Mouse (Mus musculus) urinary bladder, postnatal 25 days (tissue): ENCODE measurements around the gene Ano10.

ENCODE experiments used
- DNase-seq: peaks from one replicate; pipeline ENCODE4 v3.0.0; 2022; ENCODE audit warnings: low spot score

Ano10 gene

DNA sequence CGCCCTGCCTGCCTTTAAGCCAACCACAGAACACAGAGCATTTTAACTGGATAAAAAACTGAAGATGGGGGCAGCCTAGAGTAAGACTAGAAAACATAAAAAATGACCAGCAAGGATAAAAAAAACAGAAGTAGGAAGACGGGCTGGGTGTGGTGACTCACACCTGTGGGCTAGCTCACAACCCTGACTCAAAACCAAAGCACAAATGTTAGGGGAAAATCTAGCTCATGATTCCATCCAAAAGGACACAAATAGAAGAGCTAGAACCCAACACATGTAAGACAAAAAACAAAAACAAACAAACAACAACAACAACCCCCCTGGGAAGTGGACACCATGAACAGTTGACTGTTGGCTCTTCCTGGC, 49.4 kb downstream of the Ano10 start:
- DNase-seq, result no peak

DNA sequence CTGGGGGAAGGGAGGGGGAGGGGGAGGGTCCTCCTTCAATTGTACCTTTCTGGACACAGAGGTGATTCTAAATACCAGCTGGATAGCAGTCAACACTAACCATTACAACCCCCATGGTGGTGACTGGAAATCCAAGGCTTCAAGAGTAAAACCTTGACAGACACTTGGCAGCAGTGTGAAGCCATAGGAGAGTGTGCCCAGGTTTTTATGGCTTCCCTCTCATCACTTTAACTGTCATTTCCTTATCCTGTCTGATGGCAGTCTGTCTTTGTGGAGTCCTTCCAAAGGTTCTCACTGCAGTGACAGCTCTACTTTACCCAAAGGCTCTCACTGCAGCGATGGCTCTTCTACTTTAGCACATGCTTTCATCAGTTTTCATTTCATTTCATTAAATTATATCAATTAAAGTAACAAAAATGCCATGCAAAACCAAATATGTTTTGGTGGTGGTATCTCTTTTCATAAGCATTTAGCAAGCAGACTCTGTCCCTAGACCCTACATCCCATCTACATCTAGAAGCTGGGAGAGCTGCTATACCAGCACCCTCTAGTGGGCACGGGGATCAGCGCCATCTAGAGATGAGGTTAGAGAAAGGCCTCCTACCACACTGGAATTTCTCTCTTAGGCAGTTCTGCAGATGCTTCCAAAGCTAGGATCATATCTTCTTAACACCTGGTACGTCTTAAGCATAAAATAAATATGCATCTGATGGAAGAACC, 50.0 kb downstream of the Ano10 start:
- peak; percentile 49 for DNase-seq

DNA sequence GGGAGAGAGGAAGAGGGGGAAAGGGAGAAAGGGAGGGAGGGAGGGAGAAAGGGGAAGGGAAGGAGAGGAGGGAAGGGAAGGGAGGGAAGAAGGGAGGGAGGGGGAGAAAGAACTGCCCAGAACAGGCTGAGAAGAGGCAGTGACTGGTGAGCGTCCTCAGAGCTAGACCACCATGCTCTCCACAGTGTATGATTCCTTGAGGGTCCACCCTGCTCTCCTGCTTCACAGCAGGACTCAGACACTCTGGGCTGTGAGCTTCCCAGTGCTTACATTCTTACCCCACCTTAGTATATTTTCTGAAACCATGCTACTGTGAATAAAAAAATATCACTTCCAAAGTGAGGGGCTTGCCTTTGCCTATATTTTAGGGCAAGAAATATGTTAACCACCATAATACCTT, 50.9 kb downstream of the Ano10 start:
- DNase-seq, result no peak

- DNase-seq, result no peak
These were observed 51.4 kb downstream of the Ano10 start for GRCm38 (mm10) chr9:122242856-122243255.

- no peak for DNase-seq
These were observed 52.3 kb downstream of the Ano10 start for GRCm38 (mm10) chr9:122241812-122242400.

GRCm38 (mm10) chr9:122240629-122241199, 53.5 kb downstream of the Ano10 start:
- no peak for DNase-seq

DNA sequence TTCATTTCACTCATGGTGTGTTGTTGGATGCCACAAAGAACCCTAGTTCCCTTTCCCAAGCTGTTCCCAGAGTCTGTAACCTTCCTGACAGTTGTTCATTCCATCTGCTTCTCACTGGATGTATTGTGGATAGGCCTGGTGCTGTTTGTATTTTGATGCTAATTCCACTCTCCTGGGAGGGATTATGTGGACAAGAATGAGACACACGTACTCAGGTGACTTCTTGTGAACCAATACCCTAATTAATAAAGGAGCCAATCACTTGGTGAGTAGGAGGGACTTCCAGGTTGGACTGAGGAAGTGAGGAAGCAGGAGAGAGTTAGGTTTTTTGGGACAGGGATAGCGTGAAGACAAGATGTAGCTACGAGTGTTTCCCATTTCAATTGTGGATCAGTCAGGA, 59.5 kb downstream of the Ano10 start:
- DNase-seq, result no peak

DNA sequence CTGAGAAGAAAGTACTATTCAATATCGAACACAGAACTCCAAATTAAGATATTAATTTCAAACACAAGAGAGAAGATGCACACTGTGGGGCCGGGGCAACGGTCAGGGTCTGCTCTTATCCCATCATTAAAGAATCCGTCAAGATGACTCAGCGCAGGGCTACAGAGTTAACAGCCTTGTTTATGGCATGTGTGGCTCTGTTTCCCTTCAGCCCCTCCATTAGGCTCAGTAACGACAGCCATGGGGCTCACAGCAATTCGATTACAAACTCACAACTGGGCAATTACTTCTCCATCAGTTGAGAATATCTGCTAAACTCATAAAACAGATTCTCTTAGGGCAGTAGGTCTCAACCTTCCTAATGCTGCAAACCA, 60.3 kb downstream of the Ano10 start:
- DNase-seq, result no peak

GRCm38 (mm10) chr9:122233316-122233971, 60.8 kb downstream of the Ano10 start:
- DNase-seq, result no peak

GRCm38 (mm10) chr9:122232912-122233311, 61.3 kb downstream of the Ano10 start:
- DNase-seq, result no peak

- no peak for DNase-seq
These were observed 63.5 kb downstream of the Ano10 start for GRCm38 (mm10) chr9:122230701-122231100.

DNA sequence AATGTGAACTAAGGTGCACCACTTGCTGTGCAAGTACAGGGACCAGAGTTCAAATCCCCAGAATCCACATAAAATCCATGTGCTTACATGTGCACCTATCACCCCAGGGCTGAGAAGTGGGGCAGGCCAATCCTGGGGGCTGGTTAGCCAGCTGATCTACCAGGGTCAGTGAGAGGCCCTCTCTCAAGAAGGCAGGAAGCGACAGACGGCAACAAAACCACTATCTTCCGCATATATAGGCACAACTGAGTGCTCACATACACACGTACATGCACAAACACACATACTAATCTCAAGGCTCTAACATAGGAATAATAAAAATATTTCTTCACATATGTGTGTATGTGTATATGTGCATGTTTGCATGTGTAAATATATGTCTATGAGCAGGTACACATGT, 67.8 kb downstream of the Ano10 start:
- no peak for DNase-seq

GRCm38 (mm10) chr9:122225309-122225708, 68.9 kb downstream of the Ano10 start:
- DNase-seq, result no peak

GRCm38 (mm10) chr9:122223005-122223404, 71.2 kb downstream of the Ano10 start:
- no peak for DNase-seq

DNA sequence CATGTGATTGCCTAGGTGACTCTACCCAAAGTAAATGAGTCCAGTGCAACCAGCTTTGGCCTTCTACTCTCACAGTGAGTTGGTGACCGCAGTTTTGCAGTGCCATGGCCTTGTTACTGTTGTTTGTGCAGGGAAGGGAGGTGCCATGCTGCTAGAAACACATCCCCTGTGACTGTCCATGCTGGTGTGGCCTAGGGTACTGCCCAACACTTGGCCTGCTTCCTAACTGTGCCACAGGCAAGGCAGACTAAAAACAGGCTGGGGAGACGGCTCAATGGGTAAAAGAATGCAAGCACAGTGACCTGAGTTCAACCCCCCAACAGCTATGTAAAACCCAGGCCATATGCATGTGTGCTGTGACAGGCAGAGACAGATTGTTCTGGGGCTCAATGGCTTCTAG, 74.3 kb downstream of the Ano10 start:
- no peak for DNase-seq

DNA sequence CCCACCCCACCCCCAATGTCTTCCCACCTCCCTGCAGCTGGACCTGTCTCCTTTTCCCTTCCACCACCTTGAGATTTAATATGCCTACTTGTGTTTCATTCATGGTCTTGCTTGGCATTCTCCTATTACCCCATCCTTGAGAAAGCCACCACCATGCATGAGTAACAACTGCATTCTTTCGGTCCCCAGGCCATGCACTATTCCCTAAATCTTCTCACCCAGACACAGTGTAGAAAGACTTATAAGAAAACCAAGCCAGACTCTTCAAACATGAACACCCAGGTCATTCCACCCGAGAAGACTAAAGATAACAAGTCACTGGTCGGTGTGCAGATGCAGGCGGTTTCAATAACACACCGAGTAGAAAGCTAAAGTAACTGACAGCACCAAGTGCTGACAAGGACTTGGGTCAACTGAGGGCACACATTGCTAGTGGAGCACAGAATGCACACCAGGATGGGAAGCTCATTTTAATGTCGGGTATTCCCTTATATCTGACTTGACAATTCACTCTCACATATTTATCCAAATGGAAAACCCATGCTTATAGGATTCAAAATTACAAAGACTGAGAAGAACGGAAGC, 77.2 kb downstream of the Ano10 start:
- no peak for DNase-seq

GRCm38 (mm10) chr9:122215118-122215517, 79.1 kb downstream of the Ano10 start:
- no peak for DNase-seq

GRCm38 (mm10) chr9:122208311-122208710, 85.9 kb downstream of the Ano10 start:
- no peak for DNase-seq

DNA sequence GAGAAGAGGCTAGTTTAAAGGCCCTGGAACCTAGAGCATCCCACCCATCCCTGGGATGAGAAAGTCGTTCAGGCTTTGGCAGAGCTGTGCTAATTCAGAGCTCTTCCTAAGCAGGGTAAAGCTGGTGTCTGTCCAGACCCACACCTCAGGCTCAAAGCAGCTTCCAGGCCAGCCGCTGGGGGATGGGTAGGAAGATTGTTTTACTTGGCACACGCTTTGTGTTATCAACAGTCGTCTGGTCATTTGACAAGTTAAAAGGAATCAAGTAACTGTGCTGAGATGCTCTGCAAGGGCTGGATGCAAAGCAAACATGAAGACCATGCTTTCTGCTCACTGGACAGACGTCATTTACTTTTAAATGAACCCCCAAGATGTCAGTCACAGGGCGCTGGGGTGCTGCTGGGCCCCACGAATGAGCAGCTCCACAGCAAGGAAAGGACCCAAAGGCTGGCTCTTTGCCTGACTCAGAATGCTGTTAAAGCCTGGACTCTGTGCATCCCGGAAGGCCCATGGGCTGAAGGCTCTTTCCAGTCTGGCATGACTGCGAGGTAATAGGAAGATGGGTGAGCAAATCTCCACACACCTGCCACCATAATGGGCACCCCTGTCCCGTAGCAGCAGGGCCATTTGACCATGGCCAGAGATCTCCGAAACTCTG, 88.6 kb downstream of the Ano10 start:
- no peak for DNase-seq

DNA sequence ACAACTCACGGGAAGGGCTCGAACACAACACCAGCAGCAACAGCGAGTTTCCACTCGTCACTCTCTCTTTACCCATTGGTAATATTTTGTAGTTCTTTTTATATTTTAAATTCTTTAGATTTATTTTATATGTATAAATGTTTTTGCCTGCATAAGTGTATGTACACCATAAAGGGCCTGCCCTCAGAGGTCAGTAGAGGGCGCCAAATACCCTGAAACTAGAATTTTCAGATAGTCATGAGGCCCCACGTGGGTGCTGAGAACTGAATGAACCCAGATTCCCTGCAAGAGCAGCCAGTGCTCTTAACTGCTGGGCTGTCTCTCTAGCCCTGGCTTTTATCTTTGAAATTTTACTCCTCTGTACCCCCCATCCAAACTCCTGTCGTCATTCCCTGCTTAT, 89.7 kb downstream of the Ano10 start:
- no peak for DNase-seq

- DNase-seq, result peak; percentile 44
These were observed 95.0 kb downstream of the Ano10 start for GRCm38 (mm10) chr9:122199253-122199652.

- no peak for DNase-seq
These were observed 95.6 kb downstream of the Ano10 start for GRCm38 (mm10) chr9:122198621-122199020.
